Mouse (Mus musculus) heart, postnatal 14 days (tissue): ENCODE data around the gene Carhsp1. TPM values are rescaled to one million over a fixed set of nuclear protein-coding genes. Genes with fewer than 3 reads are reported as not detected.
A peak's percentile ranks its signal among the peaks of the same experiment; 100 is the strongest.

ENCODE experiments used
- DNase-seq, 2 experiments: peaks; one replicate each; pipeline ENCODE4 v3.0.0; 2021 to 2022
- intact Hi-C: fragments of 180-260 bp; cut with DNase I; formaldehyde crosslinking; loops from one replicate; pipeline ENCODE4 v1.15.1; 2025
- total RNA-seq, 2 experiments: library from RNA; stranded (reverse); gene quantifications; 2 replicates each; pipeline ENCODE4 v1.2.3; 2021

The Carhsp1 gene
- total RNA-seq, 2 experiments from 2014 or later = 23.7 to 24.9 TPM

DNA sequence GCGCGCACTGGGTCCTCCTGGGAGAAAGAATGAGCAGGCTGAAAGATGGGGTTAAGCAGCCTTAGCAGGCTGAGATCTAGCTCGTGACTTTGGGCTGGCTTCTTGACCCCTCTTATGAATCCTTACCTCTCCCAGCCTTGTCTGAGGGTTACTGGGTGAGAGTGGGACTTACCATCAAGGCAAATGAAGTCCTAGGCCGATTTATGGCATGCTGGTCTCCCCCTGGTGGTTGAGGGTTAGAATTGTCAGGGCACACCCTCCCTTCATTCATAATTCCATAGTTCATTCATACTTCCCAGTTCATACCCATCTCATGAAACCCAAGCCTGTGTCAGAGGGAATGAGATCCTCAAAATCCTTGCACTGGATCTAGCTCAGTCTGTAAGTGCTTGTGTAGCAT lies 4.8 kb upstream of the Carhsp1 start:
- peak; percentile 60 to 76 for DNase-seq
- intact Hi-C loops = loop anchor here (1.0 to 2.0 kb wide), 2 partner anchors 182 to 264 kb away; no protein-coding TSS in a partner anchor

DNA sequence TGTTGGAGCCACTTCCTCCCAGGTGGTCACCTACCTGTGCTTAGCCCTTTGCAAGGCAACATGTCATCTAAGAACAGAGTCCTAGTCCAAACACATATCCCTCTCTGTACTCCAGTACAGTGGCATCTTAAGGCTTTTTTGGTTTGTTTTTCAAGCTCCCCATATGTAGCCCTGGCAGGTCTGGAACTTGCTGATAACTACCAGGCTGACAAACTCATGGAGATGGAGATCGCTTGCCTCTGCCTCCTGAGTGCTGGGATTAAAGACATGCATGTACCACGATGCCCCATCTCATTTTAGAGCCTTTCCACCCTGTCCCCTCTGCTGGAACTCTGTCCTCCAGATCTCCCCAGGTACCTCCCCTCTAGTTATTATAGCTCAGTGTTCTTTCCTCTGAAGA lies 4.3 kb upstream of the Carhsp1 start:
- intact Hi-C loops = loop anchor here (2.0 kb wide), 1 partner anchor 263 kb away; no protein-coding TSS in a partner anchor
- no peak for DNase-seq

DNA sequence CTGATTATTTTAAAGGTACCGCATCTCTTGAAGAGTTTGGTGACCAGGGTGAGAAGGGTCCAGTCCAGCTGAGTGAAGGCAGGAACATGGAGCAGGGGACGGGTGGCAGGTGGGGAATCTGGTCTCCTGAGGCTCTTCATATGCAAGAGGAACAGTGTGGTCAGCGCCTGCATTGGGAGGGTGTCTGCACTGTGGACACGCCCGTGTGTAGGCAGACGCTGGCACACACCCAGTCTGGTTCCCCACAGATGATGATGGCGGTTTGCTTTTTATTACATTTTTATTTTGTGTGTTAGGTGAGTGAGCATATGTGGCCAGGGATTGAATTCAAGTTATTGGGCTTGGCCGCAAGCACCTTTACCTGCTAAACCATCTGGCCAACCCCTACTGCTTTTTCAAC lies 3.6 kb upstream of the Carhsp1 start:
- intact Hi-C loops = no loop called here

DNA sequence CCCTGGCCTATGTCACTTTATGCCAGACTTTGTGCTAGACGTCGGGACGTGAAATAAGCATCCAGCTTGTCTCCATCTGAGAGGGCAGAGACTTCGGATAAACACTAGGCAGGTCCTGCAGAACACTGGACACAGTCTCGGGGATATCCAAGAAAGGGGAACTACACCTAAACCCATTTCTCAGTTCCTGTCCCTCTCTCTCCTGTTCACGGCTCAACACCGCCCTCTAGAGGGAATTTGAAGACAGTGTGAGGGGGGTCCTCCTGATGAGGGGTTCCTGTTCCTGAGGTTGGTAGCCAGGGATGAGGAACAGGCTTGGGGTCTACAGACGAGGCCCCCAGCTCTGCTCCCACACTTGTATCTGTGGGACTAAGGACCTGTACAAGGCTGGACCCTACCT lies 2.2 kb upstream of the Carhsp1 start:
- peak; percentile 56 to 64 for DNase-seq
- intact Hi-C loops = loop anchor here (1.0 to 5.0 kb wide), 2 partner anchors 30 to 162 kb away; partner anchors contain the start of gene Abat

More for the DNA sequence above, 3.6 kb upstream of the Carhsp1 start:
- DNase-seq = no peak

DNA sequence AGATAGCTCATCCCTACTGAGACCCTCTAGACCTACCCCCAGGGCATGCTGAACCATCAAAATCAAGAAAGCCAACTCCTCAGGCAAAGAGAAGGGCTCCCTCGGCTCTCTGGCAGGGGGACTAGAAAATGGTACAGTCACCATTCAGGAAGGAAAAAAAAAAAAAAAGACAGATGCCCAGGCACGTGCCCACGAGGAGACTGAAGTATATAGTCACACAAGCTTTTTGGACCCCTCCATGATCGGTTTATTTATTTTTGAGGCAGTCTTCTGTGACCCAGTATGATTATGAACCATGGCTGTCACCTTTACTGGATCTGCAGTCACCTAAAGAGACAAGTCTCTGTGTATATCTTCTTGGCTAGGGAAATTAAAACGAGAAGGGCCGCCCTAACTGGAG lies 1.4 kb upstream of the Carhsp1 start:
- DNase-seq = no peak
- intact Hi-C loops = loop anchor here (2.0 to 5.0 kb wide), 2 partner anchors 33 to 161 kb away; partner anchors contain the start of gene Abat

DNA sequence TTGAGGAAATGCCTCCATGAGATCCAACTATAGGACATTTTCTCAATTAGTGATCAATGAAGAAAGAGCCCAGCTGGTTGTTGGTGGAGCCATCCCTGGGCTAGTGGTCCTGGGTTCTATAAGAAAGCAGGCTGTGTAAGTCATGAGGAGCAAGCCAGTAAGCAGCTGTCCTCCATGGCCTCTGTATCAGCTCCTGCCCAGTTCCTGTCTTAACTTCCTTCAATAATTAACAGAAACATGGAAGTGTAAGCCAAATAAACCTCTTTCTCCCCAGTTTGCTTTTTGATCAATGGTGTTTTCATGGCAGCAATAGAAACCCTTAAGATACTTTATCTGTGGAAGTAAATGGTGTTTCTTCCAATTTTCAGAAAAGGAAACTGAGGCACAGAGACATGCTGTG lies 856 bp upstream of the Carhsp1 start:
- intact Hi-C loops = loop anchor here (2.0 to 5.0 kb wide), 2 partner anchors 32 to 161 kb away; partner anchors contain the start of gene Abat
- DNase-seq = no peak

DNA sequence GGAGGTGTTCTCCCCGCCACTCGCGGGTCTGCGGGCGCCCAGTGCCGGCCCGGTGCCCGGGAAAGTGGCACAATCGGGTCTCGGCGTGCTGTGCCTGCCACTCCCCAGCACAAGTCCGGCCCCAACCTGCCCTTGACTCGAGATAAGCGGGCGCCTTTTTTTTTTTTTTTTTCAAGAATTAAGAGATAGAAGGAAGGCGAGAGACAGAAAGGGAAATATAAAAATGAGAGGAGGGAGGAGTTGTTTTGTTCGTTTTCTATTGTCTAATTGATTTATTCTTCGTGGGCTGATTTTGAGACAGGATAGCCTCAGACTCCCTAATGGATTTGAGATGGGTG lies 364 bp upstream of the Carhsp1 start:
- DNase-seq = no peak
- intact Hi-C loops = loop anchor here (2.0 to 5.0 kb wide), 2 partner anchors 32 to 160 kb away; partner anchors contain the start of gene Abat

DNA sequence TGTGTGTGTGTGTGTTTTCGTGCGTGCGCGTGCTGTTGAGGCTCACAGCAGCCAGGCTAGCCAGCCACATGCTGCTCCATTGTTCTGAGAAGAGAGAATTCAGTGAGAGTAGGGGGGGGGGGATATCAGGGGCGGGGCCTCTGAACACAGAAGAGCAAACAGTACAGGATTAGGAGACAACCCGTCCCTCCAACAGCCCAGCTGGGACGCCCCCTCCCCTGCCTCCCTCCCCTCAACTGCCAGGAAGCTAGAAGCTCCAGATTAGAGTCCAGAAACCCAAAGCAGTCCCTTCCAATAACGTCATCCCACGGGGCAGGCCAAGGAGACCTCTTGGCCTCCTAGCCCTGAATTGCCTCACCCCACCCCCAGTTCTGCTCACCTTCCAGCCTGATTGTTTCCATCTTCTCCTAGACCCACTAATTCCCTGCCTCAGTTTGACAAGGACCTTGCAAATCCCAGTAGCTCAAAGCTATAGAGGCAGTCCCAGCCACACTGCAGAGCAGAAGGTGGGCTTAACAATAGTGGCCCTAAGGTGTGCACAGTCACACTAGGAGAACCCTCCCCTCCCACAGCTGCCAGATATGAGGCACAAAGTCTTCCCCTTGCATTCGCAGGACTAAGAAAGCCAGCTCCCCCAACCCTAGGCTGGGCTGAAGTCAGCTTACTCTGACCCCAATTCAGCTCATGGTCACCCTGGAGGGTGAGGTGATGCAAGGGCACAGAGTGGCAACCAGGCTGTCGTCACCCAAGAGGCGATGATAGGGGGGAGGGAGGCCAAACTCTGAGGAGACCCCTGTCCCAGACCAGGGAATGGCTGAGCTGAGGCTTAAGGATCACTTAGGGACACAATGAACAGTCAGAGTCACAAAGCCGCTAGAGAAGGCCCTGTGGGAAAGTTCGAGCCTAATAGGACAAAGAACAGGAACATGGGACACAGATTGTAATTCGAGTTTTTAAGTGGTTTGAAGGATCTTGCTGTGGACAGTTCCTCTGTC lies 1.6 kb downstream of the Carhsp1 start:
- no peak for DNase-seq
- intact Hi-C loops = loop anchor here (5.0 kb wide), 1 partner anchor 158 kb away; the partner anchor contains the start of gene Abat

DNA sequence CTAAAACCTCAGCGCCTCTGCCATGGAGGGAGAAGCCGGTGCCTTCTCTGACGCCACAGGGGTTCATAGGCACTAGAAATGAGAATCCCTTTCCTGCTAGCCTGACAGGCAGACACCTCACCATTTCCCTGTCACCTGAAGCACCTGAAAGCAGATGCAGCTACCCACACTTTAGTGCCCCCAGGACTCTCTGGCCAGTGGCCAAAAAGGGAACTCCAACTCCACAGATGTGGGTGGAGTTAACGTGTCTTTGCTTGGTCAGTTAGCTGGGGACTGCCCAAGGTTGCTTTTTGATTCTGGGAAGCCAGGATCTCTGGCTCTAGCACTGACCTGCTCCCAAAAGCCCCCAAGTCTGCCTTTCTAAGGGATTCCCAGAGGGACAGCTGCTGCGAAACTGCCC lies 2.5 kb downstream of the Carhsp1 start:
- no peak for DNase-seq
- intact Hi-C loops = no loop called here

DNA sequence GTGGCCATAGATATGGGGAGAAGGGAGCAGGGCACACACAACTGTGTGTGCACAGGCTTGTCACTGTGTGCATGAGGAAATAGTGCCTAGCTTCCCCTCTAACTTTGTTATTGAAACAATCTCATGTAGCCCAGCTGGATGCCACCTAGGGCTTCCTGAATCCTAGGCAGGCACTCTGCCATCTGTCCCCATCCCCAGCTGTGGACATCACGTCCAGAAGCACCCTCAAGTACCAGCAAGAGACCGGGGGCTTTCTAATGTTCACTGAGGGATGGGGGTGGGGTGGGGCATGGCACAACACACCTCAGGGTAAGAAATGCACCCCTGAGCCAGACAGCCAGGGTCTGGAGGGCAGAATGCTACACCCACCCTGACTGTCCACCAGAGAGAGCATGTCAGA lies 3.6 kb downstream of the Carhsp1 start:
- no peak for DNase-seq
- intact Hi-C loops = no loop called here

DNA sequence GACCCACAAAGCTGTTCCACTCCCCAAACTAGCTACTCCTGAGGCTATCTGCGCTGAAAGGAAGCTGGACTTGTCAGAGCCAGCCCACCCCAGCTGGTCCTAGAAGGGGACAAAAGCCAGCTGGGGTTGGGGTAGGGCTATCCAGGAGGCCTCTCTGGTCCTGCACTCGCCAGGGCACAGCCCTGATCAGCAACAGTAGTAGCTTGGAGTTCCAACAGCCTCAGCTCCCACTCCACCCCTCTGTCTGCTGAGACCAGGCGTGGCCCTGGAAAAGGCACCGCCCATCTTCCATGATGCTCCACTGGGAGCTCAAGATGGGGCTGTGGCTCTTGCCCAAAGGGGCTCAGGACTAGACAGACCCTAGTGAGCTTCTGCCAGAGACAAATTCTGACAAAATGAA lies 4.1 kb downstream of the Carhsp1 start:
- intact Hi-C loops = no loop called here
- peak; percentile 43 to 51 for DNase-seq

DNA sequence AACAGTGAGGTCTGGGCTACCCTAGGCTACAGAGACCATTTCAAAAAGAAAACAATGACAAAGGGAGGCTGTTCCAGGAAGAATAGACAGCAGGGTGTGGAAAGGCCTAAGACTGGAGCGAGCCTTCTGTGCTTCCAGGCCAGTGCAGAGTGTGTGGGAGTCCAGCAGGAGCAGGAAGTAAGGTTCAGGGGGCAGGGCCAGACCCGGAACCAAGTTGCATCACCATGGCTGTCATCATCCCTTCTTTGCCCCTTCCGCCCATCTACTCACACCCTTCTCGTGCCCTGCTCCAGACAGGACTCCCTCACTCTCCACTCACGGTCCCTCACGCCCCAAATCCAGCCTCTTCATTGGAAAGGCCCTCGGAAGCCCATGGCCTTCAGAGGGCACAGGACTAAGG lies 4.7 kb downstream of the Carhsp1 start:
- intact Hi-C loops = no loop called here
- DNase-seq = peak; percentile 30 to 51

DNA sequence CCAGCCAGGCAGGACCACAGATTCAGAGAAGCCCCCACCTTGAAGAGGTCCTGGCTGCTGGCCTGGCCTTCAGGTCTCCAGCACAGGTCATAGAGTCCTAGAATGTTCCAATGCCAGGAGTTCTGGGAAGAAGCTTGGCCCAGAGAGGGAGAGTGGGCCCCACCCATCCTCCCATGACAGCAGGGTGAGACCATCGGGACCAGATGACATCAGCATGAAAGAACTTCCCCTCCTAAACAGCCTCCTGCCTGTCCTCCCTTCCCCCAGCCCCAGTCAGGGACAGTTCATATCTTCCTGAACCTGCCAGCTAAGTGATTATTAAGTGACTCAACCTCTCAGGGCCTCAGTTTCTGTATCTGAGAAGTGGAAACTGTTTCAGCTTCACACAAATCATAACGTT lies 5.5 kb downstream of the Carhsp1 start:
- DNase-seq = peak; percentile 56 to 61
- intact Hi-C loops = no loop called here

DNA sequence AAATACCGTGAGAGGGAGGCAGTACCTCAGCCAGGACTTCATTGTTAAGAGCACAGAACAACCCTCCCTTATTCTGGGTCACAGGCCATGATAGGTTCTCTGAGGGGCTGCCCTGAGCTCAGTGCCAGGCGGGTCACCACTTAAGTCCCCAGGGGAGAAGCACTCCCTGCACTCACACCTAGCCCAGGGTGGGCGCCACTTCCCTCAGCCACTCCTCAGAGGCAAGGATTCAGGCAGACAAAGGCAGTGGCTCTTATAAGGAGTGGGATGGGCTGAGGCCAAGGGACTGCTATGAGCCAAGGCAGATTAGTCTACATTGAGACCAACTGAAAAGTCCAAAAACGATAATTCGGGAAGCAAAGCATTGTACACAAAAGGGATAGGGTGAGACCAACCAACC lies 6.6 kb downstream of the Carhsp1 start:
- no peak for DNase-seq
- intact Hi-C loops = no loop called here

DNA sequence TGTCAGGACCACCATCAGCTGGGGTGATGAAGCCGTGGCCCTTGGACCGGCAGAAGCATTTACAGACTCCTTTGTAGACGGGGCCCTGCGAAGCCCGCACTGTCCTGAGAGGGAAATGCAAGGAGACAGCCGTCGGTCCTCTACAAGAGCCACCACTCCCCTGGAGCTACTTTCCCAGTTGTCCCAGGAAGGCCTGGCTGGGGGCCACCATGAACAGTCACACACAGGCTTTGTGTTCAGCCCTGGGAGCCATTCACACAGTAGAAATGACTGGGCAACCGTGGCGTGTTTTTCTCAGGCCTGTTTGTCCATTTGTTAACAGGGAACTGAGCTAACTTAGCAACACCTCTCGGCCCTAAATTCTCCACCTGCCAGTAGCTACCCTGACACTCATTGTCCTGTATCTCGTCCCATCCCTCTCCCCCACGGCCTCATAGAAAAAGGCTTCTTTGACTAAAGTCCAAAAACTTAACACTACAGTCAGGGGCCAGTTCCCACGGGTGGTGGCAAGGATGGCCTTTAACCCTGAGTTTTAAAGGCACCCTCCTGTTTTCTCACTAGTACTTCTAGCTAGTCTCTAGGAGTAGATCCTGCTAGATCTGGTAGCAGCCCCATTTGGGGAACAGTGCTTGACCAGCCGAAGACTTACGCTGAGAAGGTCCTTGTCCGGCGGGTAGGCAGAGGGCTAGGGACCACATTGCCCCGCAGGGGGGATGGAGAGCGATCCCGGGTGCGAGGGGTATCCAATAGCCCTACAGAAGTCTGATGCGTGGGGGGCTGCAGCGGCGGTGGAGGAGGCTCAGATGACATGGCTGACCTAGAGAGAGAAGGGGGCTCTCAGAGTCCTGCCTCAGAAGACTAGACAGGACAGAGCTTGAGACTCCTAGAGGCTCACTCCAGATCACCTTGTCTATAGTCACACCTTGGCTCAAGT lies 8.1 kb downstream of the Carhsp1 start:
- intact Hi-C loops = no loop called here
- peak; percentile 45 to 48 for DNase-seq

DNA sequence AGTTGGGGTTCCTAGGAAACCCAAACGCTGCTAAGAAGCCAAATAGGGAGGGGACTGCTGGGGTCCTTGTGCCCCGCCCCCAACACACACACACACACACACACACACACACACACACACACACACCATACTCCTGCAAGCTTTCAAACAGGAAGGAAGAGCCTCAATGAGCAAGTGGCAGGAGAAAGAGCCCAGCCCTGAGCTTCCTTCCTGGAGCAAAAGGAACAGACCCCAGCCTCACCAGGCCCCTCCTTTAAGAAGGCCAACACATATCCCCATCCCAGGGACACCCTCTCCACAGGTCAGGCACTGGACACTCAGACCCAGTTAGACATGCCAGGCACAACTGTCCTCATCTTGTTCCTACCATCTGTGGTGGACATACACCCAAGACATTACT lies 8.9 kb downstream of the Carhsp1 start:
- intact Hi-C loops = no loop called here
- no peak for DNase-seq

DNA sequence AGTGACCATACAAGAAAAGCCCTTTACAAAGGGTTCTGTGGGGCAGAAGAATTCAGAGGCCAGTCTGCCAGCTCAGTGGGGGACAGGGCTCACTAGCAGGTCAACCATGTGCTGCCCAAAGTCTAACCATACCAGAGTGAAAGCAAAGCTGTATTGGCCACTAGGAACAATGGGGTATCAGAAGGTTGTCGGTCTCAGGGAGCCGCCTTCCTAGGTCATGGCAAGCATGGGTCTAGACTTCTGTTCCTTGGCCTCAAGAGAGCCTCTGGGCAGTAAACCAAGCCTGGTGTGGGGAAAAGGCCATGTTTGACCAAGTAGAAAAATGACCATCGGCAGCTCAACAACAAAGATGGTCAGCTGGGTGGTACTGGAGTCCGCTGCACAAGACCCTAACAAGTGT lies 13.2 kb downstream of the Carhsp1 start:
- no peak for DNase-seq

DNA sequence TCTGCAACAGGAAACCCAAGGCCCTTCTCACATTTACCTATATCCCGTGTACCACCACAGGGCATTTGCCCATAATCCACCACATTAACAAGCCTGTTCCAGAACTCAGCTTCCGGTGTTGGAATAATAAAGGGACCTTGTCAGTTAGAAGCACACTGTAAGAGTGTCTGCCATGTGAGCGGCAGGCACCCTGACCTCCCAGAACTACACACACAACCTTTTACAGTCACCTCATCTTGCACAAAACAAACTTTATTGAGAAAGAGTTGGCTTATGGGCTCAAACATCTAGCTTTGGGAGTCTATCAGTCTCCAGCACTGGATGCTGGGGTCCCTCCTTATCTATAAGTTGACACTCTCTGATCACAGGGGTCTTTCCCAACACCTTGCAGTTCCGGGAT lies 13.6 kb downstream of the Carhsp1 start:
- DNase-seq = no peak
- intact Hi-C loops = no loop called here

More for the DNA sequence above, 13.2 kb downstream of the Carhsp1 start:
- intact Hi-C loops = no loop called here

DNA sequence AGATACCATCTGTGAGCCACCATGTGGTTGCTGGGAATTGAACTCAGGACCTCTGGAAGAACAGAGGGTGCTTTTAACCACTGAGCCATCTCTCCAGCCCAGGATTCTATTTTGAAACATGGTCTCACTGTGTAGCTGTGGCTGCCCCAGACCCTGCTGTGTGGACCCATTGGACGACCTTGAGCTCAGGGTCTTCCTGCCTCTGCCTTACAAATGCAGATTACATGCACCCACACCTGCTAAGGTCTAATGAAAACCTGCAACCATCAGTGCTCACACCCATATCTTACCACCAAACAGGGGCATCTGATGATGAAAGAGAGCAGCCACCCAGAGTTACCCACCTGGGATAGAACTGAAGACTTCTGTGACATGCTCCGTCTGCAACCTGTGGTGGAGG lies 15.7 kb downstream of the Carhsp1 start:
- DNase-seq = no peak
- intact Hi-C loops = no loop called here

DNA sequence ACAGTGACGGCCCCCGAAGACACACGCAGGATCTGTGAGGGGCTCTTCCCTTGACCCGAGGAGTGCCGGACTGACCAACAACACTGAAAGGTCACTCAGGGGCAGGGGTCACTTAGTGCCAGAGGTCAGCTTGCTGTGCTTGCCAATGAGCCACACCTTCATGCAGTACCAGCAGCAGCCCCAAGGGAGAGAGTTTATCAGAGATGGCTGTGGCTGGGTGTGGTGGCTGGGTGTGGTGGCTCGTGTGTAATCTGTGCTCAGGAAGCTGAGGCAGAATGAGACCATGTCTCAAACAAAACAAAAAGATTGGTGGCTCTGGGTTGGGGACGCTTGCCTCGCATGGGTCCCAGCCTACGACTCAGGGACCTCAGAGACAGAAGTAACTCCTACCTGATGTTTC lies 16.4 kb downstream of the Carhsp1 start:
- intact Hi-C loops = no loop called here
- no peak for DNase-seq

DNA sequence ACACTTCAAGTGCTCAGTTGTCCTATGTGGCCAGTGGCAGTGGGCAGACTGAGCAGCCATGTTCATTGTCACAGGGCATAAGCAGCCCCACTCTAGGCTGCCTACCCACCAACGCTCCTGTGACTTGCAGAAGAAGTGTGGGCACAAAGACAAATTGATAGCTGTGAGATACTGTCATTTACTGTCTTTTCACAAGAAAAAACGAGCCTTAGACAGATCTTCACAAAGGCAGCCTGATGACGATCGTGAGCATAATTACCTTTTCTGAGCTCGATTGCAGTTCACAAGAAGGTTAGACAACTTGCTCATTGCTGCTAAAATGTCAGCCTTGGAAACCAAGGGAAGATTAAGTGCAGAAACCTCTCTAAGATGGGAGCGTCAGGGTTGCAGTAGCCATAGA lies 16.8 kb downstream of the Carhsp1 start:
- no peak for DNase-seq
- intact Hi-C loops = no loop called here
